Mouse (Mus musculus): Measurements from ENCODE around the gene Col25a1. TPM values are rescaled to one million over a fixed set of nuclear protein-coding genes. Genes with fewer than 3 reads are reported as not detected.

Col25a1 gene
- polyA plus RNA-seq, 1 experiment from 2014 or later: 2.3 TPM

- H3K36me3 ChIP-seq (replicated peaks): no peaks in the 10 kb centered on the region
- H3K4me3 ChIP-seq: no peak overlapping the region
- no peaks in the 10 kb centered on the region for H3K27me3 ChIP-seq (ENCODE audit: poor library complexity, severe bottlenecking)
- H3K27ac ChIP-seq: no peak overlapping the region
- 68% methylated on average over 10 of the region's 10 CpGs for WGBS
- no peaks in the 10 kb centered on the region for H3K9me3 ChIP-seq
- peaks cover 5% of the 10 kb centered on the region; the same call in 1 of the 2 replicates for H3K4me1 ChIP-seq
- no peak for DNase-seq (ENCODE audit: extremely low spot score, low spot score)
These were observed 1.6 kb upstream of the Col25a1 start for GRCm38 (mm10) chr3:130129635-130130206.

- no peaks in the 10 kb centered on the region for H3K4me1 ChIP-seq
- H3K27me3 ChIP-seq (ENCODE audit: poor library complexity, severe bottlenecking): no peaks in the 10 kb centered on the region
- no peak for DNase-seq (ENCODE audit: extremely low spot score, low spot score)
- H3K27ac ChIP-seq: no peak overlapping the region
- H3K36me3 ChIP-seq (replicated peaks): no peaks in the 10 kb centered on the region
- no peak overlapping the region for H3K4me3 ChIP-seq
- H3K9me3 ChIP-seq: peaks cover 5% of the 10 kb centered on the region; the same call in 1 of the 2 replicates
These were observed 5.9 kb downstream of the Col25a1 start for GRCm38 (mm10) chr3:130137204-130137603.

GRCm38 (mm10) chr3:130137640-130138039 lies 6.3 kb downstream of the Col25a1 start:
- no peaks in the 10 kb centered on the region for H3K36me3 ChIP-seq (replicated peaks)
- no peaks in the 10 kb centered on the region for H3K4me1 ChIP-seq
- no peak for DNase-seq (ENCODE audit: extremely low spot score, low spot score)
- H3K9me3 ChIP-seq: peaks cover 7% of the 10 kb centered on the region; the same call in 1 of the 2 replicates
- no peaks in the 10 kb centered on the region for H3K27me3 ChIP-seq (ENCODE audit: poor library complexity, severe bottlenecking)
- WGBS: 89% methylated on average over 3 of the region's 3 CpGs
- H3K4me3 ChIP-seq: no peak overlapping the region
- H3K27ac ChIP-seq: no peak overlapping the region

- 76% methylated on average over 12 of the region's 12 CpGs for WGBS
These were observed 14.6 kb downstream of the Col25a1 start for GRCm38 (mm10) chr3:130145874-130146273.

GRCm38 (mm10) chr3:130147827-130148226 lies 16.5 kb downstream of the Col25a1 start:
- DNase-seq (ENCODE audit: extremely low spot score, low spot score): no peak
- Histone ChIP-seq H3K36me3 (replicated peaks) (no peaks in the 10 kb centered on the region), H3K9me3 (no peaks in the 10 kb centered on the region), H3K27me3 (ENCODE audit: poor library complexity, severe bottlenecking) (no peaks in the 10 kb centered on the region), H3K4me3 (no peak overlapping the region), H3K4me1 (no peaks in the 10 kb centered on the region), H3K27ac (no peak overlapping the region)
- 85% methylated on average over 8 of the region's 8 CpGs for WGBS

More at GRCm38 (mm10) chr3:130145874-130146273, 14.6 kb downstream of the Col25a1 start:
- no peaks in the 10 kb centered on the region for H3K27me3 ChIP-seq (ENCODE audit: poor library complexity, severe bottlenecking)
- no peak overlapping the region for H3K4me3 ChIP-seq
- no peak overlapping the region for H3K27ac ChIP-seq
- no peak for DNase-seq (ENCODE audit: extremely low spot score, low spot score)
- H3K9me3 ChIP-seq: peaks cover 7% of the 10 kb centered on the region; the same call in 1 of the 2 replicates
- no peaks in the 10 kb centered on the region for H3K36me3 ChIP-seq (replicated peaks)
- no peaks in the 10 kb centered on the region for H3K4me1 ChIP-seq

- 82% methylated on average over 1 of the region's 1 CpGs for WGBS
These were observed 17.9 kb downstream of the Col25a1 start for GRCm38 (mm10) chr3:130149180-130149579.

GRCm38 (mm10) chr3:130153117-130153516 lies 21.8 kb downstream of the Col25a1 start:
- 91% methylated on average over 3 of the region's 3 CpGs for WGBS
- no peaks in the 10 kb centered on the region for H3K9me3 ChIP-seq
- no peaks in the 10 kb centered on the region for H3K36me3 ChIP-seq (replicated peaks)
- no peaks in the 10 kb centered on the region for H3K4me1 ChIP-seq
- H3K27me3 ChIP-seq (ENCODE audit: poor library complexity, severe bottlenecking): no peaks in the 10 kb centered on the region
- no peak overlapping the region for H3K27ac ChIP-seq
- no peak for DNase-seq (ENCODE audit: extremely low spot score, low spot score)
- no peak overlapping the region for H3K4me3 ChIP-seq

More at GRCm38 (mm10) chr3:130149180-130149579, 17.9 kb downstream of the Col25a1 start:
- Histone ChIP-seq H3K27me3 (ENCODE audit: poor library complexity, severe bottlenecking) (no peaks in the 10 kb centered on the region), H3K9me3 (no peaks in the 10 kb centered on the region), H3K36me3 (replicated peaks) (no peaks in the 10 kb centered on the region), H3K27ac (no peak overlapping the region), H3K4me3 (no peak overlapping the region), H3K4me1 (no peaks in the 10 kb centered on the region)
- DNase-seq (ENCODE audit: extremely low spot score, low spot score): no peak

GRCm38 (mm10) chr3:130157551-130157950 lies 26.2 kb downstream of the Col25a1 start:
- H3K4me1 ChIP-seq: peaks cover 18% of the 10 kb centered on the region
- no peak overlapping the region for H3K4me3 ChIP-seq
- WGBS: 46% methylated on average over 3 of the region's 3 CpGs
- no peaks in the 10 kb centered on the region for H3K9me3 ChIP-seq
- H3K27ac ChIP-seq: no peak overlapping the region
- H3K36me3 ChIP-seq (replicated peaks): no peaks in the 10 kb centered on the region
- no peaks in the 10 kb centered on the region for H3K27me3 ChIP-seq (ENCODE audit: poor library complexity, severe bottlenecking)
- DNase-seq (ENCODE audit: extremely low spot score, low spot score): no peak

- H3K4me1 ChIP-seq: peaks cover 18% of the 10 kb centered on the region
- H3K9me3 ChIP-seq: no peaks in the 10 kb centered on the region
- H3K27me3 ChIP-seq (ENCODE audit: poor library complexity, severe bottlenecking): no peaks in the 10 kb centered on the region
- H3K27ac ChIP-seq: no peak overlapping the region
- no peak for DNase-seq (ENCODE audit: extremely low spot score, low spot score)
- H3K36me3 ChIP-seq (replicated peaks): no peaks in the 10 kb centered on the region
- WGBS: 79% methylated on average over 4 of the region's 4 CpGs
- H3K4me3 ChIP-seq: no peak overlapping the region
These were observed 28.6 kb downstream of the Col25a1 start for GRCm38 (mm10) chr3:130159906-130160305.

GRCm38 (mm10) chr3:130160902-130161301 lies 29.6 kb downstream of the Col25a1 start:
- H3K36me3 ChIP-seq (replicated peaks): no peaks in the 10 kb centered on the region
- no peaks in the 10 kb centered on the region for H3K9me3 ChIP-seq
- no peak overlapping the region for H3K27ac ChIP-seq
- DNase-seq (ENCODE audit: extremely low spot score, low spot score): no peak
- H3K4me1 ChIP-seq: peaks cover 18% of the 10 kb centered on the region
- no peaks in the 10 kb centered on the region for H3K27me3 ChIP-seq (ENCODE audit: poor library complexity, severe bottlenecking)
- no peak overlapping the region for H3K4me3 ChIP-seq
- 69% methylated on average over 4 of the region's 4 CpGs for WGBS

GRCm38 (mm10) chr3:130161323-130161917 lies 30.1 kb downstream of the Col25a1 start:
- Histone ChIP-seq H3K36me3 (replicated peaks) (no peaks in the 10 kb centered on the region), H3K27ac (peak overlapping the region; percentile 67; the same call in 1 of the 2 replicates), H3K27me3 (ENCODE audit: poor library complexity, severe bottlenecking) (no peaks in the 10 kb centered on the region), H3K4me1 (peaks cover 18% of the 10 kb centered on the region), H3K9me3 (no peaks in the 10 kb centered on the region), H3K4me3 (peak overlapping the region; percentile 1; the same call in 1 of the 2 replicates)
- DNase-seq (ENCODE audit: extremely low spot score, low spot score): peak; percentile 48
- WGBS: 39% methylated on average over 13 of the region's 13 CpGs

GRCm38 (mm10) chr3:130166875-130167274 lies 35.6 kb downstream of the Col25a1 start:
- WGBS: 82% methylated on average over 4 of the region's 4 CpGs

GRCm38 (mm10) chr3:130172764-130173163 lies 41.5 kb downstream of the Col25a1 start:
- H3K27me3 ChIP-seq (ENCODE audit: poor library complexity, severe bottlenecking): no peaks in the 10 kb centered on the region
- H3K4me3 ChIP-seq: no peak overlapping the region
- H3K27ac ChIP-seq: no peak overlapping the region
- no peak for DNase-seq (ENCODE audit: extremely low spot score, low spot score)
- 0 out of 2 replicates have a peak, but pooled peaks cover 3% of the 10 kb centered on the region for H3K4me1 ChIP-seq
- WGBS: 88% methylated on average over 17 of the region's 17 CpGs
- no peaks in the 10 kb centered on the region for H3K36me3 ChIP-seq (replicated peaks)
- peaks cover 5% of the 10 kb centered on the region for H3K9me3 ChIP-seq

More at GRCm38 (mm10) chr3:130166875-130167274, 35.6 kb downstream of the Col25a1 start:
- H3K4me1 ChIP-seq: peaks cover 3% of the 10 kb centered on the region
- no peaks in the 10 kb centered on the region for H3K27me3 ChIP-seq (ENCODE audit: poor library complexity, severe bottlenecking)
- no peaks in the 10 kb centered on the region for H3K36me3 ChIP-seq (replicated peaks)
- peaks cover 5% of the 10 kb centered on the region for H3K9me3 ChIP-seq
- no peak overlapping the region for H3K27ac ChIP-seq
- no peak for DNase-seq (ENCODE audit: extremely low spot score, low spot score)
- no peak overlapping the region for H3K4me3 ChIP-seq
